Mouse (Mus musculus): ENCODE measurements around the gene H2al2a.

- TF ChIP-seq CHD2 (IDR thresholded peaks at IDR 0.05; ENCODE audit: low read depth, low read length) (no peak), ZNF384 (IDR thresholded peaks at IDR 0.05; ENCODE audit: low read depth, low read length) (no peak), HCFC1 (IDR thresholded peaks at IDR 0.05; ENCODE audit: borderline replicate concordance, insufficient read depth, low read length) (no peak), ZC3H11A (IDR thresholded peaks at IDR 0.05; ENCODE audit: borderline replicate concordance, low read depth, low read length) (no peak)
Measured at GRCm38 (mm10) chr2:17968571-17968970, 28.2 kb downstream of the H2al2a start.

Measured in ES-E14 (cell line).